Mouse (Mus musculus) limb, embryonic 14.5 days (tissue): Measurements from ENCODE around the gene Rph3al. TPM values are rescaled to one million over a fixed set of nuclear protein-coding genes. Genes with fewer than 3 reads are reported as not detected.
A peak's percentile ranks its signal among the peaks of the same experiment; 100 is the strongest.

Source experiments
- ATAC-seq: fragments of 200-750 bp; cut with Nextera tagmentation; 2 replicates; pipeline ENCODE4 v1.8.0; 2017; ENCODE audit warnings: low read depth, moderate number of reproducible peaks, moderate TSS enrichment; ENCODE audit not compliant: low FRiP score
- DNase-seq: peaks from one replicate; pipeline ENCODE4 v3.0.0-alpha.2; 2015; ENCODE audit warnings: low spot score
- H3K27ac ChIP-seq: fragments of 300-500 bp; sonication (generic); replicated peaks from 2 replicates; pipeline ENCODE4 v1.5.1; 2014; ENCODE audit warnings: low read depth, mild to moderate bottlenecking, low read length, moderate library complexity, mixed read lengths
- H3K27me3 ChIP-seq: fragments of 300-500 bp; sonication (generic); 2 replicates; pipeline ENCODE4 v1.6.1; 2014; ENCODE audit warnings: low read length, mixed read lengths; ENCODE audit not compliant: control insufficient read depth, insufficient read depth
- H3K36me3 ChIP-seq: fragments of 300-500 bp; sonication (generic); 2 replicates; pipeline ENCODE4 v1.6.1; 2014; ENCODE audit warnings: mild to moderate bottlenecking, low read length, moderate library complexity, mixed read lengths; ENCODE audit not compliant: control insufficient read depth, insufficient read depth
- H3K4me1 ChIP-seq: fragments of 300-500 bp; sonication (generic); 2 replicates; pipeline ENCODE4 v1.6.1; 2014; ENCODE audit warnings: antibody characterized with exemption, low read length, mixed read lengths; ENCODE audit not compliant: control insufficient read depth, insufficient read depth
- H3K4me2 ChIP-seq: fragments of 300-500 bp; sonication (generic); replicated peaks from 2 replicates; pipeline ENCODE4 v1.6.1; 2014; ENCODE audit warnings: low read depth, mild to moderate bottlenecking, low read length, moderate library complexity; ENCODE audit not compliant: severe bottlenecking
- H3K4me3 ChIP-seq: fragments of 300-500 bp; sonication (generic); replicated peaks from 2 replicates; pipeline ENCODE4 v1.5.1; 2014; ENCODE audit warnings: low read length
- H3K9ac ChIP-seq: fragments of 300-500 bp; sonication (generic); 2 replicates; pipeline ENCODE4 v1.6.1; 2014; ENCODE audit warnings: mild to moderate bottlenecking, low read depth, low read length, moderate library complexity; ENCODE audit not compliant: severe bottlenecking
- H3K9me3 ChIP-seq: fragments of 300-500 bp; sonication (generic); 2 replicates; pipeline ENCODE4 v1.6.1; 2016; ENCODE audit warnings: low read length; ENCODE audit not compliant: control insufficient read depth
- POLR2A ChIP-seq: fragments of 200-500 bp; IDR thresholded peaks from 2 replicates; pipeline ENCODE4 v1.8.0; 2012; ENCODE audit warnings: inconsistent platforms, mild to moderate bottlenecking, moderate library complexity, borderline replicate concordance; ENCODE audit not compliant: insufficient read depth, insufficient read length; ENCODE audit errors: extremely low read depth
- WGBS: fragments of 180-500 bp; shearing (Covaris S2); extraction: QIAGEN DNeasy Blood & Tissue Kit; methylation state at CpG from one replicate; pipeline ENCODE4 v1.1.7; 2014; 5-methylcytosine and 5-hydroxymethylcytosine counted together
- polyA plus RNA-seq, 2 experiments: library from polyadenylated mRNA; depleted of rRNA in 1 of 2; stranded (reverse) in 1 of 2; unstranded in 1 of 2; fragments of >200 nt; fragmentation: Nextera tagmentation in 1 of 2; extraction: Ambion mirVana in 1 of 2; gene quantifications; 2 replicates each; pipeline versions ENCODE4 v1.2.1 to v1.2.3; 2012 to 2014

Rph3al gene
- polyA plus RNA-seq, 2 experiments = 2.2 to 2.4 TPM

DNA sequence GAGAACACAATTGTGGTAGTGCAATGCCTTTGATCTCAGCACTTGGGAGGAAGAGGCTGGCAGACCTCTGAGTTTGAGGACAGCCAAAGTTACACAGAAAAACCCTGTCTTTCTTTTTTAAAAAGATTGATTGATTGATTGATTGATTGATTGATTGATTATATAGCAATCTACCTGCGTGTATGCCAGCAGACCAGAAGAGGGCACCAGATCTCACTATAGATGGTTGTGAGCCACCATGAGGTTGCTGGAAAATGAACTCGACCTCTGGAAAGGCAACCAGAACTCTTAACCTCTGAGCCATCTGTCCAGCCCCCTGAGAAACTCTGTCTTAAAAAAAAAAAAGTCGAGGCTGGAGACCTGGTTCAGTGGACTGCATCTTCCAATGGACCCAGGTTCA, 32.4 kb upstream of the Rph3al start:
- no peak overlapping the region for H3K9ac ChIP-seq
- WGBS = 28% methylated on average over 3 of the region's 3 CpGs
- ATAC-seq = no peak
- H3K27ac ChIP-seq = no peak overlapping the region
- no peaks in the 10 kb centered on the region for H3K9me3 ChIP-seq
- no peak for DNase-seq
- peaks cover 9% of the 10 kb centered on the region; the same call in 1 of the 2 replicates for H3K4me1 ChIP-seq
- peaks cover 8% of the 10 kb centered on the region; the same call in 1 of the 2 replicates for H3K27me3 ChIP-seq
- H3K4me3 ChIP-seq = no peak overlapping the region
- no peak for TF ChIP-seq POLR2A
- no peaks in the 10 kb centered on the region for H3K36me3 ChIP-seq
- no peak overlapping the region for H3K4me2 ChIP-seq

- H3K27ac ChIP-seq = no peak overlapping the region
- ATAC-seq = no peak
- 92% methylated on average over 6 of the region's 6 CpGs for WGBS
- H3K27me3 ChIP-seq = peaks cover 10% of the 10 kb centered on the region; the same call in 1 of the 2 replicates
- H3K4me3 ChIP-seq = no peak overlapping the region
- no peak for DNase-seq
- H3K9ac ChIP-seq = no peak overlapping the region
- no peak for TF ChIP-seq POLR2A
- no peaks in the 10 kb centered on the region for H3K9me3 ChIP-seq
- no peaks in the 10 kb centered on the region for H3K36me3 ChIP-seq
- H3K4me2 ChIP-seq = no peak overlapping the region
- H3K4me1 ChIP-seq = peaks cover 15% of the 10 kb centered on the region
These were observed 30.5 kb upstream of the Rph3al start for GRCm38 (mm10) chr11:75968761-75969160.

DNA sequence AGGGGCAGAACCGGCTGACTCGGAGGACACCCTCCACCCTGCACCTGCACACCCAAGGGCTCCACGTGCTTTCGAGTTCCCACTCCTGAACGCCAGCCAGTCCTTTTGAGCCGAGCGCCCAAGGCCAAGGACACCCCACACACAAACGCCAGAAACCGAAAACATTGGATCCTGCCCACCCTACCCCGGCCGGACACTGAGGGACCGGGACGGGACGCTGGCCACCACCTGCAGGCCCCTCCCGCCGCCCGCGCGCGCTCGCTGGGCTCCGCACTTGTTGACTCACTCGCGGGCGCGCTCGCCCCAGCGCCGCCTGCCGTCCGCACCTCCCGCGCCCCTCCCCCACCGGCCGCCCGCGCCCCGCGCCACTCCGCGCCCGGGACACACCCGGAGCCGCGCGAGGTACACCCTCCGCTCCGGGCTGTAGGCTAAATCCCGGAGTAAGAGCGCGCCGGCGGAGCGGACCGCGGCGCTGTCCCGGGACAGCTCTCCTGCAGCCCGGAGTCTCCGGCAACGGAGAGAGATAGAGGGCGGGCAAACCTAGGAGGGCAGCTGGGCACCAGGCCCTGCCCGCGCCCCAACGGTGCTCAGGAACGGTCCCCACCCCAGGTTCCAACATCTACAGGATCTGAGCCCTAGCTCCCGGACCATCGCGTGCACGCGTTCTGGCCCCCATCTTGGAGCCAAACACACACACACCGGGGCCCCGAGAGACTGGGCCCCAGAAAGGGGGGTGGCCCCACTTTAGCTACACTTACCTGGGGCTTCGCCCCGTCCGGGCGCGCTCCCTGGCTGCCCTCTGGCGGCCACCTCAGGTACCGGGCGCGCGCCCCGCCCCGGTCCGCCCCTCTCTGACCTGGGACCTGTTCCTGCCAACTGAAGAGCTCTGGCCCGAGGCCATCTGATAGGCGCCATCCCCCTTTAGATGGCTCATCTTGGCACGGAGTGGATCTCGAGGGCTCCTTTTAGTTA, 28.5 kb upstream of the Rph3al start:
- DNase-seq = peak; percentile 62
- peaks cover 10% of the 10 kb centered on the region; the same call in 1 of the 2 replicates for H3K27me3 ChIP-seq
- H3K27ac ChIP-seq = peak overlapping the region; percentile 43; the same call in 1 of the 2 replicates

DNA sequence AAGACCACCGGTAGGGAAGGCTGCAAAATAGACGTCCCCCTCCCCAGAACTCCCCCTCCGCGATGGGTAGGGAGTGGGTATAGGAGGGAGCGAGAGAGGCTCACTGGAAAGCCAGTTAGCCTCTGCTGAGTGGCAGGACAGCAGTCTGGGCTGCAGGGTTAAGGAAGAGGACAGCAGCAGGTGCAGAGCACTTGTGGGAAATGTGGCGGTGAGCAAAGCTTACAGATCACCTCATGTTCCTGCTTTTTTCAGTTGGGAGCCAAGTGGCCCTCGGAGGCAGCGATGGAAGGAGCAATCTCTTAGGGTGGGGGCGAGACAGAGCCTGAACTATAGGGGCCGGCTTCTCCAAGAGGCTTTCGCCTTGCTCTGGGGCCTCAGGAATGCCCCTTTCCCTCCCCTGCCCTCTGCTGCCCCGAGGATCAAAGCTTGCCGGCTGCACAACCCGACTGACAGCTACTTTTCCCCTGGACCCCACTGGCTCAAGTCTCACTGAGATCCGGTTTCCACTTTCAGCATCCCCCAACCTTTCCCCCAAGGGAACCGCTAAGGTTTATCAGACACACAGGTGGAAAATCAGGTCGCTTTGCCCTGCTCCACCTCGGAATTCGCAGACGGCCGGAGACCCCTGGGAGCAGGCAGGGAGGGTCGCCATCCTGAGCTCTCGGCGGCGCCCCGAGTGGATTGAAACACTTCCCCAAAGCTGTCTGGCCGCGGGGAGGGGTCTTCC, 27.6 kb upstream of the Rph3al start:
- H3K27ac ChIP-seq = no peak overlapping the region
- no peaks in the 10 kb centered on the region for H3K9me3 ChIP-seq
- H3K4me2 ChIP-seq = peak overlapping the region; percentile 94
- DNase-seq (no peak), ATAC-seq (no peak)
- 10% methylated on average over 24 of the region's 28 CpGs for WGBS
- H3K9ac ChIP-seq = peak overlapping the region; percentile 67
- H3K36me3 ChIP-seq = no peaks in the 10 kb centered on the region
- H3K4me1 ChIP-seq = peaks cover 13% of the 10 kb centered on the region
- no peak for TF ChIP-seq POLR2A
- peak overlapping the region; percentile 63 for H3K4me3 ChIP-seq
- H3K27me3 ChIP-seq = peaks cover 10% of the 10 kb centered on the region; the same call in 1 of the 2 replicates

More for the DNA sequence above, 28.5 kb upstream of the Rph3al start:
- ATAC-seq = peak; percentile 81
- no peaks in the 10 kb centered on the region for H3K36me3 ChIP-seq
- 1% methylated on average over 52 of the region's 90 CpGs for WGBS
- H3K4me1 ChIP-seq = peaks cover 13% of the 10 kb centered on the region
- no peaks in the 10 kb centered on the region for H3K9me3 ChIP-seq
- peak overlapping the region; percentile 94 for H3K4me2 ChIP-seq
- H3K4me3 ChIP-seq = peak overlapping the region; percentile 63
- peak overlapping the region; percentile 67 for H3K9ac ChIP-seq
- TF ChIP-seq POLR2A = no peak

DNA sequence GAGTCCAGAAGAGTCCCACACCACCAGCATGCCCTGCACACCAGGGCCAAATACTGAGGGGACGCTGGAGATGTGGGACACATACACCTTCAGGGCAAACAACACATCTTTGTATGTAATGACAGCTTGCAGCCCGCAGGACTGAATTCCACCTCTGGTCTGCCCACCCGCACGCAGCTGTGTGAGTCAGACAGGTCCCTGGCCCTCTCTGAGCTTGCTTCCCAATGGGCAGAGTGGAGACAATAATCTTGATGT, 26.2 kb upstream of the Rph3al start:
- H3K36me3 ChIP-seq = no peaks in the 10 kb centered on the region
- peaks cover 10% of the 10 kb centered on the region; the same call in 1 of the 2 replicates for H3K27me3 ChIP-seq
- H3K4me3 ChIP-seq = no peak overlapping the region
- H3K27ac ChIP-seq = no peak overlapping the region
- DNase-seq (no peak), ATAC-seq (no peak)
- no peaks in the 10 kb centered on the region for H3K9me3 ChIP-seq
- TF ChIP-seq POLR2A = no peak
- no peak overlapping the region for H3K9ac ChIP-seq
- H3K4me1 ChIP-seq = peaks cover 13% of the 10 kb centered on the region
- WGBS = 38% methylated on average over 4 of the region's 4 CpGs
- no peak overlapping the region for H3K4me2 ChIP-seq
